Mouse (Mus musculus): ENCODE measurements around the gene Zfp580. TPM values are rescaled to one million over a fixed set of nuclear protein-coding genes. Genes with fewer than 3 reads are reported as not detected.
A peak's percentile ranks its signal among the peaks of the same experiment; 100 is the strongest.

Gene Zfp580
- total and polyA plus RNA-seq, 3 experiments: 0.44 to 2.8 (median 1.1) TPM

DNA sequence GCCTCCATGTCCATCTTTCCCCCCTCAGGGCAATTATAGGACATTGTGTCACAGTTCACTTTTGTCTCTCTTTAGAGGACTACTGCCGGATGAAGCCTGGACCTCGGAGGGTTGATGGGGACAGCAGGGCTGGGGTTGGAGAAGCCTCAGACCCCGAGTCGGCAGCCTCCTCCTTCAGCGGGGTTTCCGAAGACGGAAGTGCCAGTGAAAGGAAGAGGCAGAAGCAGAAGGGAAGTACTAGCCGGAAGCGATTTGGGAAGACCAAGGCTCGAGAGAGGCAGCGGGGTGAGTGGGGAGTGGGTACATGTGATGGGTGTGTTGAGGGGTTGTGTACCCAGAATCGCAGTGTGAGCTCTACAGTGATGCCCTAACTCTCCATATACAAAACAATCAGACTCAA lies 8.1 kb downstream of the Zfp580 start:
- peaks cover 25% of the 10 kb centered on the region for H3K4me1 ChIP-seq (ENCODE audit: insufficient read depth, low read depth, low read length)
- no peak for ATAC-seq (ENCODE audit: extremely low read depth, insufficient number of reproducible peaks, low FRiP score, poor library complexity, severe bottlenecking)

DNA sequence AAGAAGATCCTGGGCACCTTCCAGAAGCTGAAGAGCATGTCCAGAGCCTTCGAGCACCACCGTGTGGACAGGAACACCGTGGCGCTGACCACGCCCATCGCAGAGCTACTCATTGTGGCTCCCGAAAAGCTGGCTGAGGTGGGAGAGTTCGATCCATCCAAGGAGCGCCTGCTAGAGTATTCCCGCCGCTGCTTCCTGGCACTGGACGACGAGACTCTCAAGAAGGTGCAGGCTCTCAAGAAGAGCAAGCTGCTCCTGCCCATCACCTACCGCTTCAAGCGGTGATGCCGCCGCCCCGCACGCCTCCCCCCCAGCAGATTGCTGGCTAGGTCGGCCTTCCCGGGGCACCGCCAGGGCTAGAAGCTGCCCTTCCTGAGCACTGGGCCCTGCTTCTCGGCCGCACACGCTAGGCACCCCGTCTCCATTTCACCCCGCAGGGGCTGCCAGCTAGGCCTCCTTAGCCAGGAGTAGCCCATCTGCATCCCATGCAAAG lies 8.9 kb downstream of the Zfp580 start:
- peak overlapping the region; percentile 74 for H3K4me3 ChIP-seq (ENCODE audit: low read depth, low read length)
- peak; percentile 23; the same call in 1 of the 2 replicates for ATAC-seq (ENCODE audit: extremely low read depth, insufficient number of reproducible peaks, low FRiP score, poor library complexity, severe bottlenecking)

More for the DNA sequence above, 8.1 kb downstream of the Zfp580 start:
- DNase-seq (ENCODE audit: low spot score): no peak
- no peak for TF ChIP-seq GATA1 (IDR thresholded peaks at IDR 0.05; ENCODE audit: borderline replicate concordance, low read length)
- TF ChIP-seq TAL1 (conservative IDR thresholded peaks at IDR 0.05; ENCODE audit: low read depth, low read length): no peak
- TF ChIP-seq CTCF (IDR thresholded peaks at IDR 0.05; ENCODE audit: low read depth, low read length): no peak
- Histone ChIP-seq H3K27me3 (ENCODE audit: insufficient read depth, low read length) (peaks cover 33% of the 10 kb centered on the region), H3K4me3 (ENCODE audit: low read depth, low read length) (no peak overlapping the region), H3K9me3 (replicated peaks) (no peaks in the 10 kb centered on the region), H3K36me3 (replicated peaks) (peaks cover 9% of the 10 kb centered on the region)

DNA sequence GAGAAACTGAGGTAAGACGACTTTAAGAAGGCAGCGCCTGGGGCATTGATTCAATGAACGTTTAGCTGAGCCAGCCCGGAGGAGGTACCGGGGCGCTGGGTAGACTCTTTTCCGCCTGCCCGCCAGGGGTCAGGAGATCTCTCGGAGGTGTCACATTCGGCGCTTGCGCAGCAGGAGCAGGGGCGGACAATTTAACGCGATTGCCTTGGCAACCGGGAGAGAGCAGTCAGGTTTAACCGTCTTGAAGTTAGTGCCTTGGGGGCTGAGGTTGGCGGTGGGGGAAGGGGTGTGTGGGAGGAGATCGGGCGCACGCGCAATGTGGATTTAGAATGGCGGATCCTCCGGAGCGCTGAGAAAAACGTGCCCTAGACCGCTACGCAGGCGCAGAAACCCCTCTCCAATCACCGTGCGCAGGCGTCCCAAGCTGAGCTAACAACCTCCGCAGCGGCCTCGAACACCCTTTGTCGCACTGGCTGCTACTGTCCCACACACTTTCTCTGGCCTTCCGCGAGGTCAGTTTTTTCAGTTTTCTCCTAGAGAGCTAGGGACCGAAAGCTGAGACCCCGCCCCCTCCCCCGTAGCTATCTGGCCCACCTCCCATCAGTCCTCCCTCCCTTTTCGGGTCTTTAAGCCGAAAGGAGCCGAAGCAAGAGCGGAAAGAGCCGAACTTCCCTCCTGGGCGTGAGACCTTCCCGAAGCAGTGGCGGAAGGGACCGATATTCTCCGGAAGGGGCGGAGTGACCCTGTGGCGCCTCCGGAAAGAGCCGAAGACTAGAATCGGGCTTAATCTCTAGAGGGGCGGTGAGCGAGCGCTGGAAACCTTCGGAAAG lies 9.8 kb downstream of the Zfp580 start:
- TF ChIP-seq TAL1 (conservative IDR thresholded peaks at IDR 0.05; ENCODE audit: low read depth, low read length) (no peak), POLR2AphosphoS5 (IDR thresholded peaks at IDR 0.05; ENCODE audit: insufficient replicate concordance, low read depth, low read length) (no peak), CTCF (IDR thresholded peaks at IDR 0.05; ENCODE audit: low read depth, low read length) (no peak), GATA2 (IDR thresholded peaks at IDR 0.05; ENCODE audit: borderline replicate concordance, low read depth, low read length) (no peak), GATA1 (IDR thresholded peaks at IDR 0.05; ENCODE audit: borderline replicate concordance, low read length) (no peak)
- Histone ChIP-seq H3K27me3 (ENCODE audit: insufficient read depth, low read length) (peaks cover 19% of the 10 kb centered on the region), H3K4me3 (ENCODE audit: low read depth, low read length) (peak overlapping the region; percentile 74), H3K4me1 (ENCODE audit: insufficient read depth, low read depth, low read length) (peaks cover 40% of the 10 kb centered on the region), H3K9me3 (replicated peaks) (no peaks in the 10 kb centered on the region), H3K36me3 (replicated peaks) (peaks cover 22% of the 10 kb centered on the region)
- ATAC-seq (ENCODE audit: extremely low read depth, insufficient number of reproducible peaks, low FRiP score, poor library complexity, severe bottlenecking): peak; percentile 70
- peak; percentile 93 for DNase-seq (ENCODE audit: low spot score)

More for the DNA sequence above, 8.9 kb downstream of the Zfp580 start:
- Histone ChIP-seq H3K27me3 (ENCODE audit: insufficient read depth, low read length) (peaks cover 26% of the 10 kb centered on the region), H3K4me1 (ENCODE audit: insufficient read depth, low read depth, low read length) (peaks cover 31% of the 10 kb centered on the region), H3K9me3 (replicated peaks) (no peaks in the 10 kb centered on the region), H3K36me3 (replicated peaks) (peaks cover 14% of the 10 kb centered on the region)
- DNase-seq (ENCODE audit: low spot score): peak; percentile 71
- TF ChIP-seq GATA1 (IDR thresholded peaks at IDR 0.05; ENCODE audit: borderline replicate concordance, low read length) (no peak), CTCF (IDR thresholded peaks at IDR 0.05; ENCODE audit: low read depth, low read length) (0 out of 2 replicates have a peak, but pooled peaks have one; percentile 13)

DNA sequence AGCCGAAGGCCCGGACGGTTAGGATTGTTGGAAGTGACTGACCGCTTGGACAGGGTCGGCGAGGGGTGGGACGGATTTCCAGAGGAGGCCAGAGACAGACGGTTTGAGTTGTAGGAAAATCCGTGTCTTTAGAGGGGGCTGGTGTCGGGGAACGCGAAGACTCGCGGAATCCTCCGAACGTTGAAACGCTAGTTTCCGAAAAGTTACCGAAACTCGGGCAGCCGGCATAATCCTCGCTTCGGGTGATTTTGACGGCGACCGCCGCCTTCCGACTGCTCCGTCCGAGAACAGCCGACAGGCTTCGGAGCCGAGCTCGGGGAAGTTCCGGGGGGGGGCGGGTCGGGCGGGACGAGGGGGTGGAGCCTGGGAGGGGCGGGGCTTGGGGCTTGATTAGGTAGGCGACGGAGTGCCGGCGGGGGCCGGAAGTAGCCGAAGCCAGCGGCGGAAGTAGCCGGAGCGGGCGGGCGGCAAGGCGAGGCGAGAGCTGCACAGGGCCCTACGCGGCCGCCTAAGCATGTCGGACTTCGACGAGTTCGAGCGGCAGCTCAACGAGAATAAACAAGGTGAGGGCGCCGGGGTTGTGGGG lies 10.5 kb downstream of the Zfp580 start, which contains the start of gene U2af2:
Gene U2af2 (plus strand): TSS at position 370 of the 586 bp plus-strand sequence.
- ATAC-seq (ENCODE audit: extremely low read depth, insufficient number of reproducible peaks, low FRiP score, poor library complexity, severe bottlenecking) (peak; percentile 23; the same call in 1 of the 2 replicates), DNase-seq (ENCODE audit: low spot score) (peak; percentile 71)
- TF ChIP-seq GATA1 (IDR thresholded peaks at IDR 0.05; ENCODE audit: borderline replicate concordance, low read length): no peak
- Histone ChIP-seq H3K27me3 (ENCODE audit: insufficient read depth, low read length) (peaks cover 12% of the 10 kb centered on the region), H3K4me1 (ENCODE audit: insufficient read depth, low read depth, low read length) (peaks cover 44% of the 10 kb centered on the region), H3K9me3 (replicated peaks) (no peaks in the 10 kb centered on the region), H3K4me3 (ENCODE audit: low read depth, low read length) (peak within 1 kb of the TSS; percentile 74), H3K36me3 (replicated peaks) (peaks cover 29% of the 10 kb centered on the region)

DNA sequence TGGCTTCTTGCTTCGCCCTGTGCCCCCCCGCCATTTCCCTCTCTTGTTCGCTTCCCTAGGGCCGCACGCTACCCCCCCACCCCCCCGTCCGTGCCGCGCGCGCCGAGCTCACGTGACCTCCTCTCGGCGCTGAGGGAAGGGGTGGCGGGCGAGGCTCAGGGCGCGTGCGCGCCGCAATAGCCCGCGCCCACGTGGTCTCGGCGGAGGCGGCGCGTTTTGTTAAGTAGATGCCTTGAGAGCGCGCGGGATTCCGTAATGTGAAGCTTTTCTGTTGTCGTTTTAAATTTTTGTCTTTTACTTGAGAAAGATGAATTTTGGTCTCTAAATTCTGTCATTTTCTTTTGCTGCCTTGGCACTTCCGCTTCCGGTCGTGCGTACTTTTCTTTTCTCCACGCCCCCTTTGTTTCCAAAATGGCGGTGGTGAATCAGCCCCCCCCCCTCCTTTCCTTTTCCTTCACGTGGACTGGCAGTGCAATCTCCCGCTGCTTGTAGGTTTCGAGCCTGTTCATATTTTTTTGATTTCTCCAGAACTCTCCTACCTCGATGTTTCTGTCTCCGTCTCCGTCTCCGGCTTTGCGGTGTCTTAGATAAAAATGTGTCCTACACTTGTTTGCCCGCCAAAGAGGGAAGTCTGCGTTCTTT lies 11.1 kb downstream of the Zfp580 start:
- Histone ChIP-seq H3K4me3 (ENCODE audit: low read depth, low read length) (peak overlapping the region; percentile 74), H3K36me3 (replicated peaks) (peaks cover 36% of the 10 kb centered on the region), H3K9me3 (replicated peaks) (no peaks in the 10 kb centered on the region), H3K4me1 (ENCODE audit: insufficient read depth, low read depth, low read length) (peaks cover 49% of the 10 kb centered on the region), H3K27me3 (ENCODE audit: insufficient read depth, low read length) (peaks cover 5% of the 10 kb centered on the region)
- no peak for ATAC-seq (ENCODE audit: extremely low read depth, insufficient number of reproducible peaks, low FRiP score, poor library complexity, severe bottlenecking)
- no peak for TF ChIP-seq POLR2AphosphoS5 (IDR thresholded peaks at IDR 0.05; ENCODE audit: insufficient replicate concordance, low read depth, low read length)
- no peak for TF ChIP-seq GATA2 (IDR thresholded peaks at IDR 0.05; ENCODE audit: borderline replicate concordance, low read depth, low read length)
- TF ChIP-seq CTCF (IDR thresholded peaks at IDR 0.05; ENCODE audit: low read depth, low read length): no peak
- no peak for TF ChIP-seq TAL1 (conservative IDR thresholded peaks at IDR 0.05; ENCODE audit: low read depth, low read length)
- no peak for TF ChIP-seq GATA1 (IDR thresholded peaks at IDR 0.05; ENCODE audit: borderline replicate concordance, low read length)
- DNase-seq (ENCODE audit: low spot score): peak; percentile 70

DNA sequence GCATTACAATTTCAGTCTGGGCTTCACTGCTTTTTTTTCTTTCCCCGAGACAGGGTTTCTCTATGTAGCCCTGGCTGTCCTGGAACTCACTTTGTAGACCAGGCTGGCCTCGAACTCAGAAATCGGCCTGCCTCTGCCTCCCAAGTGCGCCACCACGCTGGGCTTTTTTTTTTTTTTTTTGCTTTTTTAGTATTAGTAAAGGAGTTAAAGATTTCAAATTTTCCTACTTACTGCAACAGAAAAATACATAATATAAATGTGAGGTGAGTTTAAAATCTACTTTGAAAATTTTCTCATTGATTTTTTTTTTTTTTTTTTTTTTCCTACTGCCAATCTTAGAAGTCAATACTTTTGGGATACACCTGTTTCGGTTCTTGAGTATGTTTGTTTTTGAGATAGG lies 13.5 kb downstream of the Zfp580 start:
- no peak for TF ChIP-seq GATA1 (IDR thresholded peaks at IDR 0.05; ENCODE audit: borderline replicate concordance, low read length)
- TF ChIP-seq TAL1 (conservative IDR thresholded peaks at IDR 0.05; ENCODE audit: low read depth, low read length): no peak
- no peak for TF ChIP-seq GATA2 (IDR thresholded peaks at IDR 0.05; ENCODE audit: borderline replicate concordance, low read depth, low read length)
- TF ChIP-seq CTCF (IDR thresholded peaks at IDR 0.05; ENCODE audit: low read depth, low read length): no peak
- no peak for TF ChIP-seq POLR2AphosphoS5 (IDR thresholded peaks at IDR 0.05; ENCODE audit: insufficient replicate concordance, low read depth, low read length)
- Histone ChIP-seq H3K9me3 (replicated peaks) (no peaks in the 10 kb centered on the region), H3K27me3 (ENCODE audit: insufficient read depth, low read length) (no peaks in the 10 kb centered on the region), H3K4me1 (ENCODE audit: insufficient read depth, low read depth, low read length) (peaks cover 67% of the 10 kb centered on the region), H3K36me3 (replicated peaks) (peaks cover 55% of the 10 kb centered on the region), H3K4me3 (ENCODE audit: low read depth, low read length) (peak overlapping the region; percentile 65; the same call in 1 of the 2 replicates)
- DNase-seq (ENCODE audit: low spot score) (no peak), ATAC-seq (ENCODE audit: extremely low read depth, insufficient number of reproducible peaks, low FRiP score, poor library complexity, severe bottlenecking) (no peak)
